Mouse (Mus musculus): ENCODE measurements around the gene Banp. TPM values are rescaled to one million over a fixed set of nuclear protein-coding genes. Genes with fewer than 3 reads are reported as not detected.

Banp gene
- total and polyA plus RNA-seq, 3 experiments: 19.2 to 28.4 TPM; not detected in 1

DNA sequence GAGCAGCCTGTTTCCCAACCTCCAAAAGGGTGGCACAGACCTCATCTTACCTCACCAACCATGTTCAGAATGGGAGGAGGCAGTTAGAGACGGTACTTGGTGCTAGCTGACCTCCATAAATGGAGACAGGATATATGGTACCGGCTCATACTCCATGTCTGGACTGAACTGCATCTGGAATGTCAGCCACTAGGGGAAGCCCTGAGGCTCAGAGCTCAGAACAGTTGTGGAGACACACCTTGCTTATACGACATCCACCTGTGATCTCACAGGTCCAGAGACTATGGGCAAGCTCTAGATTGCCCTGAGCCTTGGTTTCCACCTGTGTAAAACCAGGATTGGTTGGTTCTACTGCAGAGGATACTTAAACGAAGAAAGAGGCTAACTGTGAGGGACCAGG, 125.4 kb downstream of the Banp start:
- no peak for DNase-seq (ENCODE audit: low read depth, low spot score)
- no peak for TF ChIP-seq ZC3H11A (IDR thresholded peaks at IDR 0.05; ENCODE audit: low read depth, low read length)
- no peak for TF ChIP-seq CTCF (IDR thresholded peaks at IDR 0.05 in 2 of 3, conservative IDR thresholded peaks at IDR 0.05 in 1 of 3; ENCODE audit: control insufficient read depth in 1 of 3, insufficient read depth in 1 of 3, low read depth in 2 of 3, low read length in 3 of 3, poor library complexity in 1 of 3, severe bottlenecking in 1 of 3)
- no peak for TF ChIP-seq MEF2A (IDR thresholded peaks at IDR 0.05; ENCODE audit: extremely low read depth, insufficient replicate concordance, low read depth, low read length, poor library complexity, severe bottlenecking)
- TF ChIP-seq KAT2A (conservative IDR thresholded peaks at IDR 0.05; ENCODE audit: low read depth, low read length): no peak
- no peak for TF ChIP-seq ZNF384 (IDR thresholded peaks at IDR 0.05; ENCODE audit: low read depth, low read length)
- TF ChIP-seq HCFC1 (IDR thresholded peaks at IDR 0.05; ENCODE audit: low read depth, low read length): no peak
- no peak for TF ChIP-seq MYC (IDR thresholded peaks at IDR 0.05; ENCODE audit: low read depth, low read length)
- no peak for TF ChIP-seq TAL1 (IDR thresholded peaks at IDR 0.05; ENCODE audit: low read length)
- no peak for TF ChIP-seq MYB (IDR thresholded peaks at IDR 0.05; ENCODE audit: low read depth, low read length)
- no peak for TF ChIP-seq CHD1 (IDR thresholded peaks at IDR 0.05; ENCODE audit: low read depth, low read length)
- no peak for TF ChIP-seq SIN3A (IDR thresholded peaks at IDR 0.05; ENCODE audit: low read length)
- no peak for TF ChIP-seq MAZ (IDR thresholded peaks at IDR 0.05; ENCODE audit: low read depth, low read length)
- no peak for TF ChIP-seq MXI1 (IDR thresholded peaks at IDR 0.05; ENCODE audit: low read depth, low read length)
- TF ChIP-seq MAX (IDR thresholded peaks at IDR 0.05; ENCODE audit: low read length): no peak
- TF ChIP-seq NELFE (IDR thresholded peaks at IDR 0.05; ENCODE audit: low read depth, low read length): no peak
- no peak for TF ChIP-seq E2F4 (IDR thresholded peaks at IDR 0.05; ENCODE audit: borderline replicate concordance, low read depth, low read length)
- TF ChIP-seq GATA1 (IDR thresholded peaks at IDR 0.05; ENCODE audit: low read depth, low read length): no peak
- no peak for TF ChIP-seq RAD21 (IDR thresholded peaks at IDR 0.05; ENCODE audit: low read depth, low read length)
- TF ChIP-seq SMC3 (IDR thresholded peaks at IDR 0.05; ENCODE audit: low read depth, low read length): no peak
- no peaks in the 10 kb centered on the region for H3K36me3 ChIP-seq (ENCODE audit: control insufficient read depth in 1 of 2, insufficient read depth in 2 of 2, low read length in 2 of 2)
- H3K4me3 ChIP-seq (ENCODE audit: control insufficient read depth in 1 of 2, insufficient read depth in 1 of 2, low read depth in 2 of 2, low read length in 2 of 2): no peak overlapping the region
- H3K27me3 ChIP-seq (ENCODE audit: control insufficient read depth in 1 of 2, insufficient read depth in 2 of 2, low read length in 2 of 2): no peaks in the 10 kb centered on the region
- no peaks in the 10 kb centered on the region for H3K9me3 ChIP-seq (replicated peaks; ENCODE audit: insufficient read depth, low read length)
- no peak overlapping the region for H3K9ac ChIP-seq (ENCODE audit: control insufficient read depth, low read depth, low read length, poor library complexity, severe bottlenecking)
- no peaks in the 10 kb centered on the region for H3K79me2 ChIP-seq (ENCODE audit: control insufficient read depth, insufficient read depth, low read length, poor library complexity)
- no peaks in the 10 kb centered on the region for H3K4me1 ChIP-seq (ENCODE audit: control insufficient read depth in 1 of 2, insufficient read depth in 2 of 2, low read length in 2 of 2)
- no peak overlapping the region for H3K27ac ChIP-seq (ENCODE audit: control insufficient read depth, low read depth, low read length)

DNA sequence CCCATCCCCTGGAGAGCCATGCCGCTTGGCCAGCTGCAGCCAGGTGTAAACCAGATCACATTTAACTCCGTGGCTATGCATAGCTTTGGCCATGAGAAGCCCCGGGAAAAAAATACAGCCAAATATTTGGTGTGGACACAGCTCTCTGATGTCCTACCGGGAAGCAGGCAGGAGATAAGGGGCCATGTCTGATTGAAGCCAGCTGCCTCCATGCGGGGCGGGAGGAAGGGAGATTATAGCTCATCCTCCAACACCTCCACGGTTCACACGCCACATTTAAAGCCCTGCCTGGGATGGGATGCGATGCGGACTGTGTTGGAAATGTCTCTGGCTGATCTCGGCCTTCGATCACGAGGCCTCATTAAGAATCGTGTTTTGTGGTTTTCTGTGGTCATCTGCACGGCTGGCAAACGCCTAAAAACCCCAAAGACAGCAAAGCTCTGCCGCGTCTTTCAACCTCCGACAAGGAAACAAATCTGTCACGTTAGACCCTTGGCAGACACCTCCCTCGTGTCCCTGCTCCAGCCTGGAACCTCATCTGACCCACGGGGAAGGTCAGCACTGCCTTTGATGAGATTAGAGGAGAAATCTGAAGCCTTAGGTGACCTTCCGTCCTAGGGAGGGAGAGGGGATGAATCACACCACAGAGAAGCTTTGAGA, 126.8 kb downstream of the Banp start:
- no peak for DNase-seq (ENCODE audit: low read depth, low spot score)
- no peaks in the 10 kb centered on the region for H3K4me1 ChIP-seq (ENCODE audit: control insufficient read depth in 1 of 2, insufficient read depth in 2 of 2, low read length in 2 of 2)
- no peak overlapping the region for H3K27ac ChIP-seq (ENCODE audit: control insufficient read depth, low read depth, low read length)
- no peaks in the 10 kb centered on the region for H3K9me3 ChIP-seq (replicated peaks; ENCODE audit: insufficient read depth, low read length)
- no peaks in the 10 kb centered on the region for H3K27me3 ChIP-seq (ENCODE audit: control insufficient read depth in 1 of 2, insufficient read depth in 2 of 2, low read length in 2 of 2)
- TF ChIP-seq CHD1 (IDR thresholded peaks at IDR 0.05; ENCODE audit: low read depth, low read length) (no peak), RAD21 (IDR thresholded peaks at IDR 0.05; ENCODE audit: low read depth, low read length) (no peak), ZKSCAN1 (IDR thresholded peaks at IDR 0.05; ENCODE audit: low read depth, low read length) (no peak), MAX (IDR thresholded peaks at IDR 0.05; ENCODE audit: low read length) (no peak), TAL1 (IDR thresholded peaks at IDR 0.05; ENCODE audit: low read length) (no peak), MYB (IDR thresholded peaks at IDR 0.05; ENCODE audit: low read depth, low read length) (no peak), POLR2AphosphoS5 (IDR thresholded peaks at IDR 0.05; ENCODE audit: borderline replicate concordance, low read depth, low read length) (no peak), TCF12 (IDR thresholded peaks at IDR 0.05; ENCODE audit: low read depth, low read length) (no peak), SIN3A (IDR thresholded peaks at IDR 0.05; ENCODE audit: low read length) (no peak), ZC3H11A (IDR thresholded peaks at IDR 0.05; ENCODE audit: low read depth, low read length) (no peak), ZMIZ1 (IDR thresholded peaks at IDR 0.05; ENCODE audit: low read depth, low read length) (no peak), JUND (IDR thresholded peaks at IDR 0.05; ENCODE audit: low read depth, low read length) (no peak), ZNF384 (IDR thresholded peaks at IDR 0.05; ENCODE audit: low read depth, low read length) (no peak), POLR2A (IDR thresholded peaks at IDR 0.05; ENCODE audit: control insufficient read depth in 1 of 2, insufficient read depth in 1 of 2, low read depth in 1 of 2, low read length in 2 of 2, poor library complexity in 1 of 2) (no peak), MAZ (IDR thresholded peaks at IDR 0.05; ENCODE audit: low read depth, low read length) (no peak), CTCF (IDR thresholded peaks at IDR 0.05 in 2 of 3, conservative IDR thresholded peaks at IDR 0.05 in 1 of 3; ENCODE audit: control insufficient read depth in 1 of 3, insufficient read depth in 1 of 3, low read depth in 2 of 3, low read length in 3 of 3, poor library complexity in 1 of 3, severe bottlenecking in 1 of 3) (no peak), SMC3 (IDR thresholded peaks at IDR 0.05; ENCODE audit: low read depth, low read length) (no peak), POLR2AphosphoS2 (IDR thresholded peaks at IDR 0.05; ENCODE audit: low read length) (no peak), UBTF (IDR thresholded peaks at IDR 0.05; ENCODE audit: borderline replicate concordance, insufficient read depth, low read depth, low read length) (no peak)
- H3K4me3 ChIP-seq (ENCODE audit: control insufficient read depth in 1 of 2, insufficient read depth in 1 of 2, low read depth in 2 of 2, low read length in 2 of 2): no peak overlapping the region
- H3K36me3 ChIP-seq (ENCODE audit: control insufficient read depth in 1 of 2, insufficient read depth in 2 of 2, low read length in 2 of 2): no peaks in the 10 kb centered on the region
- H3K9ac ChIP-seq (ENCODE audit: control insufficient read depth, low read depth, low read length, poor library complexity, severe bottlenecking): no peak overlapping the region
- no peaks in the 10 kb centered on the region for H3K79me2 ChIP-seq (ENCODE audit: control insufficient read depth, insufficient read depth, low read length, poor library complexity)
